Mouse (Mus musculus) frontal cortex, postnatal 14 days (tissue): ENCODE measurements at regions not wholly inside any gene's neighbourhood (a gene's known extent, or its start where the extent isn't known, plus 50 kb on each side); places are given as distances from the start of the nearest gene placed in this dataset.

Source experiments
- DNase-seq, 2 experiments: peaks; one replicate each; pipeline ENCODE4 v3.0.0; 2022; ENCODE audit warnings: low spot score in 2 of 2

DNA sequence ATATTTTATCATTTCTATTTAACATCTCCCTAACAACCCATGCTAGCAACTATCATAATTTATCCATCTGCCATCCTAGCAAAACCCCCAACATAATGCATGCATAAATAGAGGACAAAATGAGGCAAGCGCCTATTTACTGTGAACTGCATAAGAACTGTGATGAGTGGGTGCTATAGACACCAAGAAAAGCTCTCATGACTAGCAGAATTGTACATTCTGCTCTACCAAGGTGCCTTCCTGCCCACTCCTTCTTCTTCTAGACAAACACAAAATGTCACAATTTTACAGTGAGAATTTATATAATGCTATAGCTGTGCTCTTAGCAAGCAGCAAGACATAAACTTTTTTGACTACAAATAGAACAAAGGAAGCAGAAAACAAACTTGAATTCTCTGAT, 305.9 kb downstream of the Brinp1 start:
- no peak for DNase-seq

DNA sequence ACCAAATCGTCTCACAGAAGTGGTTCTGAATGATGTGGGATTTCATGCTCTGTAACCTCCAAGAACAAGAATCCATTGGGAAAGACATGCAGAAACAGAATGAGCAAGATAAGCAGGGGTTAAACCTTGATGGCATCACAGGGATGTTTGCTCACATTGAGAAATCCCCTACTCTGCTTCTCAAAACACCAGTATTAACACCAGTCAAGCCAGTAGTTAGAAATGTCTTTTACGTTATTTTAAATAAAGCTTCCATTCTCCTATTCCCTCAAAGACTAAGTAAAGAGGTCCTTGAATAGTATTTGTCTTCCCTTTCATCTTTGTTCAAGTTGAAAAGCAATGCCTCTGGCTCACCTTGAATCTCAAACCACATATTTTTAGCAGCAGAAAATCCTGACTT, 320.9 kb downstream of the Brinp1 start:
- no peak for DNase-seq

DNA sequence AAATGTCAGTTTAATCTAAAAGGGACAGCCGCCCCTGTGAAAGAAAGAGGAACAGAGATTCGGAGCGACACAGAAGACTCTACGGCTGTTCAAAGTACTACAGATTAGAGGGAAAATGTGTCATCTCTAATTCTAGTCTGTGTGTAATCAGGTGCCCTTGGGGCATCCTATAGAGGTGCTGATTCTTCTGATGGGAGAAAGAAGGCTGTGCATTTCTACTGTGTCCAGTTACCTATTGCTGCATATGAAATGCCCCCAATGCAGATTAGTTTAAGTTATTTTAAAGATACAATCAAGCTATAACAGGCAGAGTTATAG, 330.2 kb downstream of the Brinp1 start:
- DNase-seq = no peak

DNA sequence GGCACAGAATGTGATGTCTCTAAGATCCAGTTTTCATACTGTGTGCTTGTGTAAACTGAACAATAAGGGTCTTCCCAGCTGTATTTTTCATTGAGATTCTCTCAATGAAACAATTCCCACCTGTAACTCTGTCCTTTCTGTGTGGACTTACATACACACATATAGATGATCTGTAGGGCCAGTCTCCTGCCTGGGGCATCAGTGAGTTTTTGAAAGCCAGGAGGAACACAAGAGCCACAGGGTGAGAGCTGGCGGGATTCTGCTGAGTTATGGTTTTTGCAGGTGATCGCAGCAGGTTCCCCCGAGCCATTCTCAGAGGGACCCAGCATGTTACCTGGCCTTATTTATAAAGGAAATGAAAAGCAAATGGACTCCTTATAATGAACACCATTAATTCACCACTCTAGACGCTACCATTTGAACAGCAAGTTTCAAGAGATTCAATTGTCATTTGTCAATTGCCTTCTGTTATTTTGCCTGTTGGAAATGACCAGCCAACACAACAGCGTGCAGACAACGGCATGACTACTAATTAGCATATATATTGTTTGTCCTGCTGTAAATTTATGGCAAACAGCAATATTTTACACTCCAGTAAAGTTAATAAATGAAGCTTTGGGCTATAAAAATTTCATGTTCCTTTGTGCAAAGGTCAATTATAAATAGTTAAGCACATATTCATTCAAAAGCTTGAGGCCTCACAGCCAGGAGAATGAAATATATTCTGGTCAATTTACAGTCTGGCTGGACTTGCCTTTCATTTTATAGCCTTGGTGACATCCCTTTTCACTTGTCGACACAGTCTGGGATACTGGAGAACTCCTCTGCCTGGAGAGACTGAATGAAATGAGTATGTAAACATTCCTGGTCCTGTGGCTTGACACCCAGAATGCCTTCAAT, 330.8 kb downstream of the Brinp1 start:
- DNase-seq = no peak

DNA sequence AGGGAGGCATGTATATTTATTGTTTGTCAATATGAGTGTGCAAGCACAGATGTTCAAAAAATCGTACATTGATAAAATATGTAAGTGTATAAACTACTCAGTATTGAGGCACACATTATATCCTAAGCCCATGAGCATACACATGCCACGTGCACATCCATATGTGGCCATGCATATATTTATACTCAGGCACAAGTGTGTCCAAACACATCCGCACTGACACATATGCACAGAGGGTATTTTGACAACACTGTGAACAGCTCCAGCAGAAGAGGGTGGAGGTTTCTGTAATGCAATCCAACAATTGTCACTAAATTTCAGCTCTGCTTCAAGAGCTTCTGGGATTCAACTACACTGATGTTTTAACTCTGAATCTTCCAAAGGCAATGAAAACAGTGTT, 333.6 kb downstream of the Brinp1 start:
- no peak for DNase-seq

DNA sequence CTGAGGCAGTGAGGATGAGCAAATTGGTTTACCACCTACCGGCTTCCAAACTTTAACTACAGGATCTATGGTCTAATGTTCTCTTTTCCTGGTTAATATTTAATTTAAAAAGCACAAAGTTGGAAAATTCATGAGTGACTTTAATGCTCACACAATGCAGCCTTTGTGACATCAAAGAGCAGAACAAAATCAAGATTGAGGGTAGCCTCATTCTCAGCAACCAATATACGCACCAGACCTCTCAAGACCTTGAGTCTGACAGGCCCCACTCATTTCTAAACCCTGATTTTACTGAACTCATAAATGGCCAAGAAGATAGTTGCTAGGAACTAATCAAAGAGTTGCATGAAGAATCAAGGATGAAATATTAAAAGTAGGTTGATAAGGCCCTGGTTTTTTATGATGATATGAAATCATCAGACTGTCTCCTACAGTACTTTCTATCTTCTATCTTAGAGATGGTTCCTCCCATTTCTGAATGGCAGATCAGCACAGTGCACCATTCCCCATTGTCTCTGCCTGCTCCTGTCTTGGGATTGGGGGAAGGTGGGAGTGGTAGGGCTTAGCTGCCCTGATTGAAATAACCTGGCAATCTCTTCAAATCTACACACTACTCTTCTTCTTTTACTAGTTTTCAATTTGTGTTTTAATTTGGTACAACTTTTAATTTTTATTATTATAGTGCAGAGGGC, 338.3 kb downstream of the Brinp1 start:
- no peak for DNase-seq

DNA sequence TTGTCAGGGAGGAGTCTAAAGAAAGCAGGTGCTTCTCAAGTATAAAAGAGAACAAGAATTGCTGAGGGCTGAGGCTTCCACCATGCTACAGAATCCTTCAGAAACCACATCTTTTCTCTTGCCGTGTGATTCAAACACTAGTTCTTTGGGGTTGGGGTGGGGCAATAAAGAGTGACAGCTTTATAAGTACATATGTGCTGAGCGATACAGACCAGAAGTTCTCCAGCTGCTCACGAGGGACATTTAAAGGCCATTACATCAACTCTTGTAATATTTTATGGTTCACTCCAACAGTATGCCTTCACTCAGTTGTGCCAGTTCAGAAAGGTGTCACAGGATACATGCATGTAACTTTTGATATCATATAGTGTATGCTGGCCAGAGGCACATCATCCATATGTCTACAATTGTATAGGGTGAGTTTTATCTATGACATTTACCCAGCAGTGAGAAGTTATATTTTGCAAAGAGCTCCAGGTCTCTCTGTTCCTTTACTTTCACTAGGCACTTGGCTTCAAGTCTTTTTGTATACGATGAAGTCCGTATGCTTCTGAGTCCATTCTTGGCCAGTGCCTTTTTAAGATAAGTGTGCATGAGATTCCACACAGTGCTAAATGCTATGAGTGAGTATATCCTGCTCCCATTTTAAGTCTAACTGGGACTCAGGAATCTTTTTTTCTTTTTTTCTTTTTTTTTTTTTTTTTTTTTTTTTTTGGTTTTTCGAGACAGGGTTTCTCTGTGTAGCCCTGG, 341.8 kb downstream of the Brinp1 start:
- no peak for DNase-seq

DNA sequence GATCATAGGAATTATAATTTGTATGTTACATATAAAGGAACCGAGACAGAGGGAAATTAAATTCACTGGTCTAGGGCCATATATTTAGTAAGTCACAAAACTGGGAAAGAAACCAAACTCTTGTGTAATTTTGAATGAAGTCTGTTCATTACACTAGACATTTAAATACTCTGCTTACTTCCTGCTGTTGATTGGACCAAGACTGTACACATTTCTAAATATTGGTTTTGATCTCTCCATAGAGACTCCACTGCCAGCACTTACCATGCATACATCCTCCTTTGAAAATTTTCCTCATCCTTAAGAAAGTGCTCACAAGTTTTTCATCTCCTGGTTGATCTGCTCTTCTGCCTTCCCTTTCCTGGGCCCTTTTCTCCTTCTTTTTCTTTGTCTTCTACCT, 358.9 kb downstream of the Brinp1 start:
- DNase-seq = no peak

DNA sequence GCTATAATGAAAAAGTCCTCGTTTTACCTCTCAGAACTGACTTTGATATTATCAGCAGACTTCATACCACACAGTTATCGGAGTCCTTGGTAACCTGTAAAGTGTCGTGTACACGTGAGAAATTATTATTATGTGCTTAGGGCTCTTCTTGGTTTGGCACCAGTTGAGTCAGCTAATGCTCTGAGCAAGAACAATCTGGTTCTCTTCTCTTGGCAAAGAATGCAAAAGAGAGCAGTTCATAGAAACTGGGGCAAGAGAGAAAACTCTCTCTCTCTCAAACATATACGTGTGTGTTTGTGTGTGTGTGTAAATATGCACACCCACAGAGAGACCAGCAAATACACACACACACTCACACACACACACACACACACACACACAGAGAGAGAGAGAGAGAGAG, 378.8 kb downstream of the Brinp1 start:
- DNase-seq = no peak

DNA sequence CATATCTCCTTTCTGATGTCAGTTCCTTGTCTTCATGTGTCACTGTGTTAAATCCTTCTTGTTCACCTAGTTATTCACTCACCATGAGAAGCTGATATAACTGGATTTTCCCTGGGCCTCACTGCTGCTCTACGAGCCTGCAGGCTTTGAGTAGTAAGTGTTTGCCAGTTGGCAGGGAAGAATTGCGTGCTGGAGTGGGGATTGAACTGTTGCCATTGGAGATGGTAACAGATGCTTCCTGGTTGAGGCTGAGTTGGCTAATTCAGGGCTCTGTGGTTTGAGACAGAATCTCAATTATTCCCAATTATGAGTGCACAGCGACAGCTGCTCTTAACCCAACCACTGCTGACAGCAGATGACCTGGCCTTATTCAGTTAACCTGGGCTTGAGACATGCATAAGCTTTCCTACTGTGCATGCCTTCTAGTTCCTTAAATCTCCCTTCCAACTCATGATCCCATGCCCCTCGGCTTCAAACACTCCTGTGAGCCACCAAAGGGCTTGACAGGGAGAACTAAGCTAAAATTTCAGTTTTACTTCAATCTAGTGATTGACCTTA, 379.5 kb downstream of the Brinp1 start:
- peak; percentile 6 to 17 for DNase-seq

DNA sequence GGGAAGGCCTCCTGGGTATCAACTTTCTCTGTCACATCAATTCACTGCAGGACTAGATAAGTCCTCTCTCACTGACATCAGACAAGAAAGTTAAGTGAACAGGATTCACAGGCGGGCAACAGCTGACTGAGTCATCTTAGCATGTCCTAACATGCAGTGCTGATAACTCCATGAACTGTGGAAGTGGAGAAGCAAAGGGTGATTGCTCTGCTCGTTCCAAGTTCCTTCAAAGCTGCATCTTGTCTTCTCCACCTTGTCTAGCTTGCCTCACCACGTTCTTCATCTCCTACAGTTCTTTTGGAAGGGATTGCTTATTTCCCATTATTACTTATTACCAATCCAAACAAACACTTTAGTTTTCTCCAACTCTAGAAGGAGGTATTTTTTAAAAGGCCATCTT, 380.9 kb downstream of the Brinp1 start:
- DNase-seq = no peak

DNA sequence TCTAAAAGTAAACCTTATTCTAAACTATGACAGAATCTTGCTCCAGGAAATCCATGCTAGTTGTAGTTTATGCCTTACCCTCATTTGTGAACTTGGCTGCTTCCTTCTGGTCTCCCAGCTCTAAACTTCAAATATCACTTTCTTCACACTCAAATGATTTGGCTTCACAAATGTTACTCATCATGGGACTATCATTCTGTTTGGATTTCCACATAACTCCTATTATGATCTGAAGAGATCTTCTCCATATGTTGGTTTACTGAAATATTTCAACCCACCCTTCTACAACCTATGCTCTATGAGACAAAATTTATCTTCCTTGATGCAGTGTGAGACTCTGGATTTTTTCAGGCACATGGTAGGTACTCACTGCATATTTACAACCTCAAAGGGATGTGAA, 381.7 kb downstream of the Brinp1 start:
- no peak for DNase-seq

DNA sequence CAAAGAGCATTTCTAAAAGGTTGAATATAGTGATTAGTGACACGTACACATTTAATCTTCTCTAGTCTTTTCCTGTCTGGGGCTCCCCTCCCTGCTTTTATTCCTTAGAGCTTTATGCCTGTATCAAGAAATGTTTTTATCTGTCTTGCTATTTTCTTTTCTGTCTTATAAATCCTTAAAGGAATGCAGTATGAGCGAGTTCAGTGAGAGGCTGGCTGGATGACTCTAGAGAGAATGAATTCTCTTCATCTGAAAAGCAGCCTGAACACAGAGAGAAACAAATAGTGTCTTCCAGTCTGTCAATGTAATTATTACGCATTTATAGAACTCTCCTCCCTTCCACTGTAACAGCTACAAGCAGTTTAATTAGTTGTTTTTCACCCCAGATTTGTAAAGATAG, 417.9 kb downstream of the Brinp1 start:
- no peak for DNase-seq

DNA sequence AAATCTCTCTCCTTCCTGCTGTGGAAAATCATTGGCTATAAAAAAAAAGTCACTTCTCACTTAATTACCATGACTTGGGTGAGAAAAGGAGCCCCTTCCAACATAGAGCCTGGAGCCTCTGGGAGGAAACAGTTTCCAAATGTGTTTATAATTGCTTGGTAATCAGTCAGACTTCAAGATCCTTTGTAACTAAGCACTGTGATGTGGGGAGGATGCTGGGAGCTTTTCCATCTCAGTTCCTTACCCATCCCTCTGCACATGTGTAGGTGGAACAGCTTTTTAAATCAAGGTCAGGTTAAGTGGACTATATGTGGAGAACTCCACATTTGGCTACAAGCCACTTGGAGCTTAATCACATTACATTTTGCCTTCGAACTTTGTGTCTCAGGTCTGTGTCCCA, 418.4 kb downstream of the Brinp1 start:
- DNase-seq = no peak

DNA sequence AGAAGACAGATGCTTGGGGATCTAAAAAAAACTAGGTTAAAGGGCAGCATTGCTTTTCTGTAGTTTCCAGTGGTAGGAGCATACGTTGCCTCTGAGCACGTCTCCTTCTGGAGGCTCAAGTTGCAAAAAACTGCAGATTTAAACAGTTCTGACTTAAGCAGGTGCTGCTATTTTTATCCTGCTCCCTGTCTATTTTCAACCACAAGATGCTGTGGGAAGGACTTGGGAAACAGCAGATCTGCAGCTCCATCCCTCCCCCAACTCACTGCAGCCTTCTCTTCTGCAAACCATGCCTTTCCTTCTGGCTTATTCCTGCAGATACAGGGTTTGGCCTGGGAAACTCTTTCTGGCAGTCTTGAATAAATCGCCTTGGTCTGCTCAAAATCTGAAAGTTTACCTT, 422.1 kb downstream of the Brinp1 start:
- peak in 1 of 2 experiments; percentile 6 for DNase-seq

DNA sequence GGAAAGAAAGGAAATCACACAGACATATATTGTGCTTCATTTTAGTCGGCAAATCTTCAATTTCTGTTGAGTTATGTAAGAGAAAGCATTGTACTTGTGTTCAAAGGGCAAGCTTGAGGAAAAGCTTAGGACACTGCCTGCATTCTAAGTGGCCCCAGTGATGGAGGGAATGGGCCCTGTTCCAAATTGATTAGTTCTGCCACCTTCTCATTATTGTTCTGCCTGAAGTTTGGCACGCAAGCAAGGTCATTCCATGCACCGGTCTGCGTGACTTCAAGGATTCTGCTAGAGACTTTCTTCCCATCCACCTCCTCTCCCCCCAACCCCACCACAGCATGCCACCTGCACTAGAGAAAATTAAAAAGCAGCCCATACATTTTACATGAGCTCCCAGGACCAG, 466.2 kb downstream of the Brinp1 start:
- no peak for DNase-seq

DNA sequence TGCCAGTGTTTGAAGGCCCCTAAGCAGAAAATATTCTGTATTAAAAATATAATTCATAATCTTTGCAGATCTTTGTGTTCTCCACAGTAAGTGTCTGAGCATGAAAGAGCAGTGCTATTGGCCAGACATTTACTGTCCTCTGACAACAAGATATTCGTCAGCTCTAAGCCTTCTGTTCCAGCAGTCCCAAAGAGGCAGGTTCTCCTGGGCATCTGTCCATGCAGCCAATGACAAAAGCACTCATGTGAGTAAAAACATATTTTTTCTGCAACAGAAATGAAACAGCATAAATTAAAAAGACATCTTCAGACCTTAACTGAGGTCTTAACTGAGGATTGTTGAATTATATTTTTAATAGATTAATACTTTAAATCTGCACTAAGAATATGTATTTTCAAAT, 467.3 kb downstream of the Brinp1 start:
- no peak for DNase-seq

DNA sequence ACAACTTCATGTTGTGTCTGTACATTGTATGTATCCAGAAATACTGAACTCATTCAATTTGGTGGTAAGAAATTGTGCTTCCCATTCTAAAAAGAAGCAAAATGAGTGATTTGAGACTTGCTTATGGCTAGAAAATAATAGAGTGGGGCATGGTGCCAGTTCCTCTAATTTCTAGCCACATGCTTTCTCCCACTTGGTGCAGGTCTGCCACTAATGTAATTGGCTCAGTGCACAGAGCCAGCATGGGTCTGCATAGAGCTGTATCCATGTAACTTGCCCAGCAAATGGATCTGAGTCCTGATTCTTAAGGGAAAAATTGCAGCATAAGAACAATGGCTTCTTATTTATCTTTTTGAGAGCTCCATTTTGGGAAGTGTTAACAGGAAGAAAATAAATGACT, 492.4 kb downstream of the Brinp1 start:
- DNase-seq = no peak

DNA sequence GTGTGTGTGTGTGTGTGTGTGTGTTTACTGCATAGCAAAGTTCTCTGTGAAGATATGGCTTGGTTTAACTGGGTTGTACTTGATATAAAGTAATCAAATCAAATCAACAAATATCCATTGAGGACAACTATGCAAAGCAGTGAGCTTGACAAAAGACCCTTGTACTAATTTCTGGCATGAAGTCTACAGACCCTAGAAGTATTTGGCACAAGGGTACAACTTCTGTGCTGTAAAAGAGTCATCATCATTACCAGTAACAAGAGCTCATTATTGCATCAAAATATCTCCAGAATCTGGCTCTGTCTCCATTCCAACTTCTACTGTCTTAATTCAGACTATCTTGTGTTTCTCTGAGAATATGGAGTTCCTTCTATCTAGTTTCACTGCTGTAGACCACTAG, 538.2 kb downstream of the Brinp1 start:
- DNase-seq = no peak

DNA sequence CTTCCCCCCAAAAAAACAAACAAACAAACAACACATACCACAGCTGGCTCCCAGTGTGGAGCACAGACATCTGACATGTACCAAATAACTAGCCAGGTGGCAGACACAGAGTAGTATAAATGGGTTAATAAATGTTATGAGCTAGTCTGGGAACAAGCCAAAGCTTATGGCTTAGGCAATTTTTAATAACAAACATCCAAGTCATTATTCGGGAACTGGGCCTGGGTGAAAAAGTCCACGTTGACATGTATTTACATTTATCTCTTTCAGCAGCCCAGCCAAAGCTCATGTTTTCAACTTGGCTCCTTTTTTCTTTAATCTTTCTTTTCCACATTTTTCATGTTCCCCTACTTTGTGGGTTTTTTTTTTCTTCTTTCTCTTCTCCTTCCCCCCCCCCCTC, 543.4 kb downstream of the Brinp1 start:
- no peak for DNase-seq

DNA sequence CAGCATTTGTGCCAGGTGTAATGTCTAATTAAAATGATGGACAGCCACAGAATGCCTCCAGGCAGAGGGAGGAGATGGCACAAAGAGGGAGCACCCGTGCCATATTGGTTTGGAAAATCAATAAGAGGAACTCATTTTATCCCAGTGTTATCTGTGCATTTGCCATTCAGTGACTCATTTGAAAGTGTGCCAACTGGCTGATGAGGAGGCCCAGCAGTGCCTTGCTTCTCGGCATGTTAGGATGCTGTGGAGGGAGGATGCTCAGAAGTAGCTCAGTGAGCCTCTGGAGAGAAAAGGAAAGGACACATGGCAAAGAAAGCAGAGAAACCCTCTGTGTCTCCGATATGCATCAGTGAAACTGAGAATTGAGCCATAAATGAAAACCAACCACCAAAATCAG, 549.8 kb downstream of the Brinp1 start:
- DNase-seq = no peak

DNA sequence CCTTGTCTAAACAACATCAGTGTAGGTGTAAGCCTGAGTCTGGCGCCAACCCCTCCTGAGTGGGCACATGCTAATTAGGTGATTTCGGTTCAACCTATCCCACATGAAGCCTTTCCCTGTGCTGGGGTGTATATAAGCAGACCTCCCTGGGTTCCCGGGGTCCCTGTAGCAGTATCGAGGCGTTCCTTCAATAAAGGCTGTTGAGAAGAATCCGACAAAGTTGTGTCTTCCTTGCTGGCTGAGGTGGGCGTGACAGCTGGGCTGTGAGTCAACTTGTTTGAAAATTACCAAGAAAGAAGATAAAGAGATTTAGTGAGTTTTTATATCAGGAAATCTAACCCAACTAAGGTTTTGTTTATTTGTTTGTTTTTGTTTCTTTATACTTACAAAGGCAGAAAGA, 567.1 kb downstream of the Brinp1 start:
- no peak for DNase-seq

DNA sequence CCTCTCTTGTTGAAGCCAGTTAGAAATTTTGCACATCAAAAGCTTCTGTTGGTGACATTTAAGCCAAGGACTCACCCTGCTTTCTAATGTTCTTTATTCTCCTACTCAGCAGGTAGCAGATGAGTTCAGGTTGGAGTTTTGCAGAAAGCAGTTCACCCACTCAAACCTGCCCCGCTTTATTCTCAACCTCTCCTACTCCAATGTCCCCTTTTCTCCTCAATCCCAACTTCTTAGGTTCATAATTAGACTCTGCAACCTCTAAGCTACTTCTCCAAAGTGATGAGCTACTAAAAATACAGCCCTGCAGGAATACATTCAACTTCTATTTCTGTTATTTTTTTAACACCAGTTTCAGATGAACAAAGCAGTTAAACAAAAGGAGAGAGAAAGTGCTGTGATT, 572.2 kb downstream of the Brinp1 start:
- DNase-seq = no peak
